Comparison of ENCODE assay signal across 8 mouse cellular contexts in genomic region chr12:86834416-86834772, GRCm38 (mm10). TPM values are rescaled to one million over a fixed set of nuclear protein-coding genes. Genes with fewer than 3 reads are reported as not detected.
A peak's percentile ranks its signal among the peaks of the same experiment; 100 is the strongest.
DNase-seq lines count a peak whose midpoint lies in the region; ATAC-seq and TF ChIP-seq lines count a peak whose summit lies in the region.

No protein-coding gene starts in this region.

- TF ChIP-seq CTCF in gastrocnemius, adult 2 months (IDR thresholded peaks at IDR 0.05): no peak

- no peak for DNase-seq in gastrocnemius, adult 2 months
- no peak for DNase-seq in gastrocnemius, postnatal 36 days
- no peak for DNase-seq in hindbrain, embryonic 11.5 days (ENCODE audit: low spot score)
- DNase-seq in urinary bladder, postnatal 14 days (ENCODE audit: low spot score): no peak

- no peaks in the 10 kb centered on the region for H3K27me3 ChIP-seq in heart, embryonic 13.5 days (replicated peaks)
- H3K27me3 ChIP-seq in hindbrain, embryonic 11.5 days (ENCODE audit: control insufficient read depth, insufficient read depth, low read length): no peaks in the 10 kb centered on the region
- no peaks in the 10 kb centered on the region for H3K27me3 ChIP-seq in midbrain, embryonic 16.5 days (ENCODE audit: control insufficient read depth, insufficient read depth, low read depth, low read length)

- H3K4me2 ChIP-seq in heart, embryonic 13.5 days: no peak overlapping the region
- H3K4me2 ChIP-seq in hindbrain, embryonic 11.5 days (replicated peaks; ENCODE audit: low read depth, low read length): no peak overlapping the region
- no peak overlapping the region for H3K4me2 ChIP-seq in midbrain, embryonic 16.5 days (ENCODE audit: low read length)

- no peaks in the 10 kb centered on the region for H3K9me3 ChIP-seq in heart, embryonic 13.5 days
- no peaks in the 10 kb centered on the region for H3K9me3 ChIP-seq in hindbrain, embryonic 11.5 days (ENCODE audit: control insufficient read depth, low read length)
- H3K9me3 ChIP-seq in midbrain, embryonic 16.5 days (replicated peaks; ENCODE audit: control insufficient read depth, low read length, poor library complexity, severe bottlenecking): no peaks in the 10 kb centered on the region

- peaks cover 88% of the 10 kb centered on the region for H3K4me1 ChIP-seq in heart, embryonic 13.5 days
- H3K4me1 ChIP-seq in hindbrain, embryonic 11.5 days (replicated peaks; ENCODE audit: control insufficient read depth, insufficient read depth, low read length): peaks cover 11% of the 10 kb centered on the region; the same call in 1 of the 2 replicates
- peaks cover 27% of the 10 kb centered on the region for H3K4me1 ChIP-seq in midbrain, embryonic 16.5 days (ENCODE audit: control insufficient read depth, insufficient read depth, low read length)

- H3K36me3 ChIP-seq in heart, embryonic 13.5 days: no peaks in the 10 kb centered on the region
- H3K36me3 ChIP-seq in hindbrain, embryonic 11.5 days (ENCODE audit: control insufficient read depth, insufficient read depth, low read length): no peaks in the 10 kb centered on the region
- H3K36me3 ChIP-seq in midbrain, embryonic 16.5 days (ENCODE audit: control insufficient read depth, insufficient read depth, low read length): no peaks in the 10 kb centered on the region

- intact Hi-C loops in gastrocnemius, adult 2 months (cut with DNase I): loop anchor here (2.0 kb wide), 1 partner anchor 48 kb away; no protein-coding TSS in a partner anchor
- intact Hi-C loops in gastrocnemius, postnatal 36 days (cut with DNase I): loop anchor here (5.0 kb wide), 1 partner anchor 48 kb away; the partner anchor contains the start of gene Irf2bpl

- H3K27ac ChIP-seq in gastrocnemius, adult 2 months: peak overlapping the region; percentile 94
- peak overlapping the region; percentile 94 for H3K27ac ChIP-seq in heart, embryonic 13.5 days (replicated peaks)
- H3K27ac ChIP-seq in hindbrain, embryonic 11.5 days (ENCODE audit: low read depth, low read length): no peak overlapping the region
- no peak overlapping the region for H3K27ac ChIP-seq in midbrain, embryonic 16.5 days (ENCODE audit: low read length)

- H3K9ac ChIP-seq in heart, embryonic 13.5 days: peak overlapping the region; percentile 61
- no peak overlapping the region for H3K9ac ChIP-seq in hindbrain, embryonic 11.5 days (ENCODE audit: low read depth, low read length)
- no peak overlapping the region for H3K9ac ChIP-seq in midbrain, embryonic 16.5 days (ENCODE audit: low read depth, low read length)

- ATAC-seq in CD4-positive, CD25-positive, alpha-beta regulatory T cell, adult 4 months: peak; percentile 50
- ATAC-seq in heart, embryonic 13.5 days (ENCODE audit: extremely low read depth, insufficient number of reproducible peaks, low FRiP score, low TSS enrichment): no peak
- ATAC-seq in monocyte, adult 5-6 weeks (replicated peaks; ENCODE audit: insufficient number of reproducible peaks, low FRiP score, low TSS enrichment, poor library complexity, severe bottlenecking): peak; percentile 19
- no peak for ATAC-seq in hindbrain, embryonic 11.5 days (ENCODE audit: low FRiP score)
- ATAC-seq in midbrain, embryonic 16.5 days: no peak

- H3K4me3 ChIP-seq in gastrocnemius, adult 2 months: no peak overlapping the region
- H3K4me3 ChIP-seq in heart, embryonic 13.5 days: no peak overlapping the region
- no peak overlapping the region for H3K4me3 ChIP-seq in hindbrain, embryonic 11.5 days (ENCODE audit: low read depth, low read length)
- no peak overlapping the region for H3K4me3 ChIP-seq in midbrain, embryonic 16.5 days (ENCODE audit: low read depth, low read length)

- WGBS in heart, embryonic 13.5 days: 26% methylated on average over 3 of the region's 3 CpGs
- WGBS in hindbrain, embryonic 11.5 days: 86% methylated on average over 3 of the region's 3 CpGs
- 82% methylated on average over 3 of the region's 3 CpGs for WGBS in midbrain, embryonic 16.5 days

RNA-seq across cellular contexts. Expression of gene Irf2bpl, which starts 50.2 kb away (rescaled TPM):
- 10 to 100 TPM; 21.5 to 28.2 TPM for total RNA-seq in gastrocnemius, adult 2 months (2021)
- 10 to 100 TPM; 18.6 to 23.7 TPM for total RNA-seq in gastrocnemius, postnatal 36 days (2021)
- 10 to 100 TPM in 1 of 2 experiments, 1 to 10 TPM in 1; 7.6 to 18.8 TPM for polyA plus RNA-seq in CD4-positive, CD25-positive, alpha-beta regulatory T cell, adult 4 months (2017; shearing (Covaris generic))
- polyA plus RNA-seq in heart, embryonic 13.5 days (2015; fragmentation: Nextera tagmentation; extraction: Ambion mirVana): 32.7 and 34.1 TPM in 2 replicates
- total RNA-seq in monocyte, adult 5-6 weeks (2017): 15.1 to 32.7 TPM (median 18.2 TPM) in 3 replicates
- polyA plus RNA-seq in hindbrain, embryonic 11.5 days (2014; fragmentation: Nextera tagmentation; extraction: Ambion mirVana): 16.0 and 21.3 TPM in 2 replicates
- 69.3 and 76.9 TPM in 2 replicates for polyA plus RNA-seq in midbrain, embryonic 16.5 days (2015; fragmentation: Nextera tagmentation; extraction: Ambion mirVana)

Comparison
In these comparisons a context has a peak if more than half of its experiments do, and no peak if none do; other contexts are left out.
1. H3K27ac ChIP-seq: peak in gastrocnemius, adult 2 months (single experiment) and heart, embryonic 13.5 days (single experiment); none in hindbrain, embryonic 11.5 days (single experiment) and midbrain, embryonic 16.5 days (single experiment).
2. ATAC-seq: peak in CD4-positive, CD25-positive, alpha-beta regulatory T cell, adult 4 months (single experiment) and monocyte, adult 5-6 weeks (single experiment); none in heart, embryonic 13.5 days (single experiment), hindbrain, embryonic 11.5 days (single experiment) and midbrain, embryonic 16.5 days (single experiment).